Mouse (Mus musculus): ENCODE data around the gene Daw1. TPM values are rescaled to one million over a fixed set of nuclear protein-coding genes. Genes with fewer than 3 reads are reported as not detected.

Daw1 gene
- polyA plus RNA-seq, 2 experiments, result not detected

DNA sequence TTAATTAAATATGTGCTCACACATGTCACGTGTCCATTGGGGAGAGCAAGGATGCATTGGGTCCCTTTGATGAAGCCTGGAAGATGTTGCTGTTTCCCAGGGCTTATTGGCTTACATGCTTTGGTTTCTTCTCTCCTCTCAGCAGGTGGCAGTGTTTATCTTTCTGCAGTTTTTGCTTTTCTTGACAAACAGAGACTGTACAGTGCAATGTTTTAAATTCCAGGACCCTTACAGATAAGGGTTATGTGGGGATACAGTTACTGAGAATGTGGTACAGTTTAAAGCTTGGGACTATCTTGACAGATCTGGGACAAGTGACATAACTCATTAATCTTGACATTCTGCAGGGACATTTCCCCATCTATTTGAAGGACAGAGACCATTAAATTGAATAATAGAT is 58.7 kb downstream of the Daw1 start:
- H3K4me1 ChIP-seq (replicated peaks; ENCODE audit: control insufficient read depth in 2 of 2, insufficient read depth in 2 of 2, low read length in 1 of 2), result no peaks in the 10 kb centered on the region
- no peak overlapping the region for H3K4me2 ChIP-seq (ENCODE audit: low read depth)
- ATAC-seq (ENCODE audit: insufficient read depth) (no peak), DNase-seq (ENCODE audit: low read depth in 3 of 3, low spot score in 3 of 3) (no peak)
- no peak overlapping the region for H3K4me3 ChIP-seq (ENCODE audit: insufficient read depth in 1 of 2, low read depth in 2 of 2, low read length in 2 of 2)
- no peak overlapping the region for H3K27ac ChIP-seq
- no peak overlapping the region for H3K9ac ChIP-seq (replicated peaks)
- WGBS (ENCODE audit: insufficient replicate concordance), result 24% methylated on average over 1 of the region's 1 CpGs
- TF ChIP-seq CTCF (IDR thresholded peaks at IDR 0.05; ENCODE audit: low read depth) (peak; percentile 6; the same call in 1 of the 2 replicates), EP300 (IDR thresholded peaks at IDR 0.05; ENCODE audit: low read depth) (no peak)
- H3K9me3 ChIP-seq (ENCODE audit: control insufficient read depth, low read length), result no peaks in the 10 kb centered on the region
- no peaks in the 10 kb centered on the region for H3K36me3 ChIP-seq (replicated peaks; ENCODE audit: control insufficient read depth, insufficient read depth, low read depth)
- no peaks in the 10 kb centered on the region for H3K27me3 ChIP-seq (ENCODE audit: control insufficient read depth, insufficient read depth, low read length)

DNA sequence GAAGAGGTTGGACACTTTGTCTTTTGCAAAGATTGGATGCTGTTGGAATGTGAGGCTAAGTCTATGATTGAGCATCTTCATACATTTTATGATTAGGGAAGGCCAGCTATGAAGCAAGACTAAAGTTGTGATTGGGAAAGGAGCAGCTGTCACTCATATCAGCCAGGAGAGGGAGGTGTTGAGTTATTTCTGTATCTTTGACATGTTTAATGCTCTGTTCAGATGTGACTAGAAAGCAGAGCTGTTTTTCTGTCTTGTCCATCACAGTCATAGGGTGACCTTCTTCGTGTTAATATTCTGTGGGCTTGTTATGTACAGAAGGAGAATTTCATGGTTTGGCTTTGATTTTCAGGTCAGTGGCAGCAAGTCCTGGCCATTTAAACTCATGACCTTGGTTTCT is 63.5 kb downstream of the Daw1 start:
- H3K4me3 ChIP-seq (ENCODE audit: insufficient read depth in 1 of 2, low read depth in 2 of 2, low read length in 2 of 2), result no peak overlapping the region
- TF ChIP-seq EP300 (IDR thresholded peaks at IDR 0.05; ENCODE audit: low read depth) (no peak), CTCF (IDR thresholded peaks at IDR 0.05; ENCODE audit: low read depth) (no peak)
- H3K9ac ChIP-seq (replicated peaks), result no peak overlapping the region
- H3K36me3 ChIP-seq (replicated peaks; ENCODE audit: control insufficient read depth, insufficient read depth, low read depth), result no peaks in the 10 kb centered on the region
- no peak overlapping the region for H3K4me2 ChIP-seq (ENCODE audit: low read depth)
- H3K27me3 ChIP-seq (ENCODE audit: control insufficient read depth, insufficient read depth, low read length), result no peaks in the 10 kb centered on the region
- ATAC-seq (ENCODE audit: insufficient read depth) (no peak), DNase-seq (ENCODE audit: low read depth in 3 of 3, low spot score in 3 of 3) (no peak)
- H3K4me1 ChIP-seq (replicated peaks; ENCODE audit: control insufficient read depth in 2 of 2, insufficient read depth in 2 of 2, low read length in 1 of 2), result no peaks in the 10 kb centered on the region
- no peaks in the 10 kb centered on the region for H3K9me3 ChIP-seq (ENCODE audit: control insufficient read depth, low read length)
- WGBS (ENCODE audit: insufficient replicate concordance), result 28% methylated on average over 1 of the region's 1 CpGs
- no peak overlapping the region for H3K27ac ChIP-seq

DNA sequence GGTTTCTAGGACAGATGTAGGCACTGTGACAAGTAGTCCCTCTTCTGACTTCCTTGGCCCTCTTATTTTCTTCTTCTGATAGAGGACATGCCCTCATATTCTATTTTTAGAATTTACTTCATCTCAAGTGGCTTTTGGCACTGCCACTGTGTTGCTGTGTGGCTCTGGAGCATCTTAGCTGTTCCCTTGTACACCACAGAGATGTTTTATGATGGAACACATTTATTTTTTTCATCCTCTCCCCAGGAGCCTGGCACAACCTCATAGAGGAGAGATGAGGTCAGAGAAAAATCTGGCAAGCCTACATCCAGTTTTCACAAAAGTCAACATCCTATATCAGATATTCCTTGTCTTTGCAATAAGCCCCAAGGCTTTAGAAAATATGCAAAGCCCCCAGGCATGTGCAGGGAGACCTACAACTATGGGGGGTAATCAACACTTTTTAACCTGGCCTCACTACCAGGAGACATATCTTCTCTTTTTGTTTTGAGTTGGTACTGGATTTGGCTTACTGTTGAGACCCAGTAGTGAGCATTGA is 64.9 kb downstream of the Daw1 start:
- H3K36me3 ChIP-seq (replicated peaks; ENCODE audit: control insufficient read depth, insufficient read depth, low read depth), result no peaks in the 10 kb centered on the region
- H3K9ac ChIP-seq (replicated peaks), result no peak overlapping the region
- TF ChIP-seq CTCF (IDR thresholded peaks at IDR 0.05; ENCODE audit: low read depth), result no peak
- TF ChIP-seq EP300 (IDR thresholded peaks at IDR 0.05; ENCODE audit: low read depth), result no peak
- no peak overlapping the region for H3K4me2 ChIP-seq (ENCODE audit: low read depth)
- H3K27me3 ChIP-seq (ENCODE audit: control insufficient read depth, insufficient read depth, low read length), result no peaks in the 10 kb centered on the region
- H3K27ac ChIP-seq, result no peak overlapping the region
- ATAC-seq (ENCODE audit: insufficient read depth), result no peak
- H3K9me3 ChIP-seq (ENCODE audit: control insufficient read depth, low read length), result no peaks in the 10 kb centered on the region
- no peaks in the 10 kb centered on the region for H3K4me1 ChIP-seq (replicated peaks; ENCODE audit: control insufficient read depth in 2 of 2, insufficient read depth in 2 of 2, low read length in 1 of 2)
- no peak for DNase-seq (ENCODE audit: low read depth in 3 of 3, low spot score in 3 of 3)
- no peak overlapping the region for H3K4me3 ChIP-seq (ENCODE audit: insufficient read depth in 1 of 2, low read depth in 2 of 2, low read length in 2 of 2)

DNA sequence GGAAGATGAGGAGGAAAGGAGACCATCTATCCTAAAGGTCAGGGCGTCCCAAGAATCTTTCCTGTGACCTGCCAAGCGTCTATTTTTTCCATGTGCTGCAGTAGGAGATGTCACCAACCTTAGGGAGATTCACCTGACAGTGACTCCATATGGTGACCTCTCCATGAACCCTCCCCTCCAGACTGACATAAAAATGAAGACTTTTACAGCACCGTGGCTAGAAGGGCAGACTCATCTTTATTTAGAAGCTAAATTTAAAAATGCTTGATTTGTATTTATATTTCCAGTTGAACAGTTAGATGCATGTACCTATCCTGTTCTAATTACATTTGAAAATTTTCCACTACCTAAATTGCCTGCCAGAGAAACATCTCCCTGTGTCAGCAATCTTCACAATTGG is 68.4 kb downstream of the Daw1 start:
- 48% methylated on average over 3 of the region's 3 CpGs for WGBS (ENCODE audit: insufficient replicate concordance)

DNA sequence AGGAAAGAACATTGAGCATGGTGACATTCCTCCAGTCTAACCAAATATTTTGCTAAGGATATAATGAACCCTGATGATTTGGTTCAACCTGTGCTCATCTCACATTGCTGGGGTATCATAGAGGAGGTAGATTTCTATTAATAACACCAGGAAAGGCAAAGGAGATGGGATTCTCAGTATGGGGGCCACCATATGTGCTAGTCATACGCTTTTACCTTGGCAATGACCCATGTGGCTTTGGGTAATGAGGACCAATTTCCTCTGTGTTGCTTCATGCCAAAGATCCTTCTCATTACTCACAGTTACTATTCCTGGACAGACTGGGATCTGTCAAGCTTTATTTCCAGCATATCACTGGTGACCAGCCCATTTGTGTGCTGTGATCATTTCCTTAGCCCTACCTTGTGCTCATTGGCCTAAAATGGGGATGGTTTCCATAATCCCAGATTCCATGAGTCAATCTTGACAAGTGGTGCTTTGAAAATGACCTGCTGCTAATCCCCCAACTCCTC is 88.7 kb downstream of the Daw1 start:
- 30% methylated on average over 1 of the region's 1 CpGs for WGBS (ENCODE audit: insufficient replicate concordance)
- no peak overlapping the region for H3K4me3 ChIP-seq (ENCODE audit: insufficient read depth in 1 of 2, low read depth in 2 of 2, low read length in 2 of 2)
- no peaks in the 10 kb centered on the region for H3K27me3 ChIP-seq (ENCODE audit: control insufficient read depth, insufficient read depth, low read length)
- no peaks in the 10 kb centered on the region for H3K36me3 ChIP-seq (replicated peaks; ENCODE audit: control insufficient read depth, insufficient read depth, low read depth)
- no peaks in the 10 kb centered on the region for H3K9me3 ChIP-seq (ENCODE audit: control insufficient read depth, low read length)
- ATAC-seq (ENCODE audit: insufficient read depth) (no peak), DNase-seq (ENCODE audit: low read depth in 3 of 3, low spot score in 3 of 3) (no peak)
- H3K9ac ChIP-seq (replicated peaks), result no peak overlapping the region
- TF ChIP-seq EP300 (IDR thresholded peaks at IDR 0.05; ENCODE audit: low read depth) (no peak), CTCF (IDR thresholded peaks at IDR 0.05; ENCODE audit: low read depth) (no peak)
- H3K4me1 ChIP-seq (replicated peaks; ENCODE audit: control insufficient read depth in 2 of 2, insufficient read depth in 2 of 2, low read length in 1 of 2), result no peaks in the 10 kb centered on the region
- H3K27ac ChIP-seq, result no peak overlapping the region
- H3K4me2 ChIP-seq (ENCODE audit: low read depth), result no peak overlapping the region

More for the DNA sequence above, 68.4 kb downstream of the Daw1 start:
- Histone ChIP-seq H3K9me3 (ENCODE audit: control insufficient read depth, low read length) (no peaks in the 10 kb centered on the region), H3K4me2 (ENCODE audit: low read depth) (no peak overlapping the region), H3K27me3 (ENCODE audit: control insufficient read depth, insufficient read depth, low read length) (no peaks in the 10 kb centered on the region), H3K36me3 (replicated peaks; ENCODE audit: control insufficient read depth, insufficient read depth, low read depth) (no peaks in the 10 kb centered on the region), H3K27ac (no peak overlapping the region), H3K4me3 (ENCODE audit: insufficient read depth in 1 of 2, low read depth in 2 of 2, low read length in 2 of 2) (no peak overlapping the region), H3K9ac (replicated peaks) (no peak overlapping the region), H3K4me1 (replicated peaks; ENCODE audit: control insufficient read depth in 2 of 2, insufficient read depth in 2 of 2, low read length in 1 of 2) (no peaks in the 10 kb centered on the region)
- DNase-seq (ENCODE audit: low read depth in 3 of 3, low spot score in 3 of 3) (no peak), ATAC-seq (ENCODE audit: insufficient read depth) (no peak)
- TF ChIP-seq CTCF (IDR thresholded peaks at IDR 0.05; ENCODE audit: low read depth) (no peak), EP300 (IDR thresholded peaks at IDR 0.05; ENCODE audit: low read depth) (no peak)
